Mouse (Mus musculus) erythroblast, embryonic 14.5 days (primary cell): ENCODE measurements around the gene Cops9. TPM values are rescaled to one million over a fixed set of nuclear protein-coding genes. Genes with fewer than 3 reads are reported as not detected.

ENCODE experiments used
- H3K27me3 ChIP-seq: 2 replicates; pipeline ENCODE4 v1.6.1; 2012; ENCODE audit warnings: inconsistent platforms; ENCODE audit not compliant: control insufficient read depth
- H3K36me3 ChIP-seq: 2 replicates; pipeline ENCODE4 v1.6.1; 2012; ENCODE audit warnings: mild to moderate bottlenecking, inconsistent platforms; ENCODE audit not compliant: control insufficient read depth
- H3K4me1 ChIP-seq: 2 replicates; pipeline ENCODE4 v1.6.1; 2012; ENCODE audit warnings: inconsistent platforms; ENCODE audit not compliant: control insufficient read depth
- H3K4me3 ChIP-seq: replicated peaks from 2 replicates; pipeline ENCODE3; 2012; ENCODE audit warnings: moderate library complexity, mild to moderate bottlenecking, inconsistent platforms
- H3K9me3 ChIP-seq: 2 replicates; pipeline ENCODE4 v1.6.1; 2012; ENCODE audit warnings: low read length, inconsistent platforms, mixed read lengths; ENCODE audit not compliant: control insufficient read depth
- GATA1 ChIP-seq: IDR thresholded peaks from 2 replicates; pipeline ENCODE4 v1.6.1; 2012; ENCODE audit warnings: low read length, inconsistent platforms, mixed read lengths
- TAL1 ChIP-seq: IDR thresholded peaks from 3 replicates; pipeline ENCODE4 v1.6.1; 2012; ENCODE audit warnings: low read length, inconsistent platforms, mixed read lengths
- polyA plus RNA-seq: library from polyadenylated mRNA; stranded (reverse); fragments of >175 nt; gene quantifications from 2 replicates; pipeline ENCODE4 v1.2.3, GENCODE M21; 2012

Cops9 gene
- 5.1 and 9.4 TPM in 2 replicates for polyA plus RNA-seq

- peak; percentile 60 for TF ChIP-seq GATA1
- no peak for TF ChIP-seq TAL1
- H3K36me3 ChIP-seq, result peaks cover 32% of the 10 kb centered on the region
- H3K9me3 ChIP-seq, result no peaks in the 10 kb centered on the region
- no peaks in the 10 kb centered on the region for H3K27me3 ChIP-seq
- peak within 1 kb of the TSS; percentile 76 for H3K4me3 ChIP-seq
- peaks cover 27% of the 10 kb centered on the region for H3K4me1 ChIP-seq
Observed at GRCm38 (mm10) chr1:92641514-92642272, at the start of gene Cops9. Gene Cops9 (minus strand): TSS chr1:92641985.

GRCm38 (mm10) chr1:92691166-92691844 is 49.5 kb upstream of the Cops9 start:
- TF ChIP-seq TAL1 (no peak), GATA1 (no peak)
- Histone ChIP-seq H3K9me3 (no peaks in the 10 kb centered on the region), H3K4me1 (no peaks in the 10 kb centered on the region), H3K36me3 (no peaks in the 10 kb centered on the region), H3K27me3 (no peaks in the 10 kb centered on the region), H3K4me3 (no peak overlapping the region)

GRCm38 (mm10) chr1:92686994-92687393 is 45.2 kb upstream of the Cops9 start:
- H3K4me1 ChIP-seq, result no peaks in the 10 kb centered on the region
- H3K36me3 ChIP-seq, result no peaks in the 10 kb centered on the region
- H3K27me3 ChIP-seq, result no peaks in the 10 kb centered on the region
- TF ChIP-seq TAL1 (no peak), GATA1 (no peak)
- H3K9me3 ChIP-seq, result no peaks in the 10 kb centered on the region
- H3K4me3 ChIP-seq, result no peak overlapping the region

GRCm38 (mm10) chr1:92683151-92683550 is 41.4 kb upstream of the Cops9 start:
- Histone ChIP-seq H3K9me3 (no peaks in the 10 kb centered on the region), H3K4me3 (no peak overlapping the region), H3K27me3 (no peaks in the 10 kb centered on the region), H3K4me1 (no peaks in the 10 kb centered on the region), H3K36me3 (no peaks in the 10 kb centered on the region)
- TF ChIP-seq TAL1, result no peak
- TF ChIP-seq GATA1, result no peak

- H3K27me3 ChIP-seq, result no peaks in the 10 kb centered on the region
Observed at GRCm38 (mm10) chr1:92680668-92681603, 39.2 kb upstream of the Cops9 start.

GRCm38 (mm10) chr1:92678757-92679156 is 37.0 kb upstream of the Cops9 start:
- Histone ChIP-seq H3K27me3 (no peaks in the 10 kb centered on the region), H3K4me3 (no peak overlapping the region), H3K4me1 (no peaks in the 10 kb centered on the region), H3K36me3 (no peaks in the 10 kb centered on the region), H3K9me3 (no peaks in the 10 kb centered on the region)
- TF ChIP-seq GATA1 (no peak), TAL1 (no peak)

More at GRCm38 (mm10) chr1:92680668-92681603, 39.2 kb upstream of the Cops9 start:
- Histone ChIP-seq H3K9me3 (no peaks in the 10 kb centered on the region), H3K4me1 (no peaks in the 10 kb centered on the region), H3K36me3 (no peaks in the 10 kb centered on the region), H3K4me3 (no peak overlapping the region)
- no peak for TF ChIP-seq GATA1
- no peak for TF ChIP-seq TAL1

- Histone ChIP-seq H3K36me3 (no peaks in the 10 kb centered on the region), H3K27me3 (no peaks in the 10 kb centered on the region), H3K4me1 (no peaks in the 10 kb centered on the region), H3K9me3 (no peaks in the 10 kb centered on the region), H3K4me3 (no peak overlapping the region)
- TF ChIP-seq TAL1 (no peak), GATA1 (no peak)
Observed at GRCm38 (mm10) chr1:92676676-92676975, 34.8 kb upstream of the Cops9 start.

- Histone ChIP-seq H3K36me3 (no peaks in the 10 kb centered on the region), H3K4me3 (no peak overlapping the region), H3K4me1 (no peaks in the 10 kb centered on the region), H3K9me3 (no peaks in the 10 kb centered on the region), H3K27me3 (no peaks in the 10 kb centered on the region)
- TF ChIP-seq GATA1 (no peak), TAL1 (no peak)
Observed at GRCm38 (mm10) chr1:92675932-92676675, 34.3 kb upstream of the Cops9 start.
